Mouse (Mus musculus) granulocyte monocyte progenitor cell, adult 5-6 weeks (primary cell): ENCODE data around the gene Capza2. TPM values are rescaled to one million over a fixed set of nuclear protein-coding genes. Genes with fewer than 3 reads are reported as not detected.

ENCODE experiments used
- ATAC-seq: replicated peaks from 2 replicates; pipeline ENCODE4 v1.8.0; 2016; ENCODE audit warnings: mild to moderate bottlenecking, moderate TSS enrichment, inconsistent platforms; ENCODE audit not compliant: poor library complexity, severe bottlenecking
- total RNA-seq, 2 experiments: library from RNA; stranded (forward) in 1 of 2; stranded (reverse) in 1 of 2; fragments of 200-712, 200-1000 nt in 1 of 2; fragments of >200 nt in 1 of 2; fragmentation: Nextera tagmentation in 1 of 2; gene quantifications; 2 replicates each; pipeline ENCODE4 v1.2.3; 2014 to 2017

Capza2 gene
- total RNA-seq (2014; fragmentation: Nextera tagmentation) (193 and 213 TPM in 2 replicates), total RNA-seq (2017) (372 and 413 TPM in 2 replicates)

DNA sequence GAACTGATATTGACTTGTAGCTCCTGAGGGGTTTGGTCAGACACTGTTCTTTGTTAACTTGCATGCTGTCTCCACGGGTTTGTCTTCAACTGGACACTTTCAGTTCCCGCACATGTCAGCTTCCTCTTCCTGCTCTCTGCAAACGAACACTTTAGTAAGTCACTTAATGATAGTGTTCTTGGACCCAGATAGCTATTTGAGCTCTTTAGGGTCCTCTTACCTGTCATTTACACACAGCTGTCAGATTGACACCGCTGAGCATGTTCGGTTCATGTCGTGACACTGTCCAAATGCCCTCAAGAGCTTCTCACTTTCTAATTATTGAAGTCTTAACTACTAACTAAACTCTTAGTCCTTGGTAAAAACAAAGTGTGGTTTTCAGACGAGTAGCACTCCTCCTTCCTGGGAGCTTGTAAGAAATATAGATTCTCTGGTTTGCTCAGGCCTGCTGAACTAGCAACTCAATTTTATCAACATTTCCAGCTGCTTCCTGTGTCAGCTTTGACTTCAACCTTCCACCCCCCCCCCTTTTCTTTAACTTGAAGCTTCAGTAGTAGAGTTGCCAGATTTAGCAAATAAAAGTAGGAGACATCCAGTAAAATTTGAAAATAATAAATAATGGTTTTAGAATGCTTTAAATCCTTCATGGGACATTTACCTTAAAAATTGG is at the start of gene Capza2:
TSS of gene Capza2 (plus strand) at position 620 of the 670 bp plus-strand sequence.
- ATAC-seq, result peak; percentile 69

DNA sequence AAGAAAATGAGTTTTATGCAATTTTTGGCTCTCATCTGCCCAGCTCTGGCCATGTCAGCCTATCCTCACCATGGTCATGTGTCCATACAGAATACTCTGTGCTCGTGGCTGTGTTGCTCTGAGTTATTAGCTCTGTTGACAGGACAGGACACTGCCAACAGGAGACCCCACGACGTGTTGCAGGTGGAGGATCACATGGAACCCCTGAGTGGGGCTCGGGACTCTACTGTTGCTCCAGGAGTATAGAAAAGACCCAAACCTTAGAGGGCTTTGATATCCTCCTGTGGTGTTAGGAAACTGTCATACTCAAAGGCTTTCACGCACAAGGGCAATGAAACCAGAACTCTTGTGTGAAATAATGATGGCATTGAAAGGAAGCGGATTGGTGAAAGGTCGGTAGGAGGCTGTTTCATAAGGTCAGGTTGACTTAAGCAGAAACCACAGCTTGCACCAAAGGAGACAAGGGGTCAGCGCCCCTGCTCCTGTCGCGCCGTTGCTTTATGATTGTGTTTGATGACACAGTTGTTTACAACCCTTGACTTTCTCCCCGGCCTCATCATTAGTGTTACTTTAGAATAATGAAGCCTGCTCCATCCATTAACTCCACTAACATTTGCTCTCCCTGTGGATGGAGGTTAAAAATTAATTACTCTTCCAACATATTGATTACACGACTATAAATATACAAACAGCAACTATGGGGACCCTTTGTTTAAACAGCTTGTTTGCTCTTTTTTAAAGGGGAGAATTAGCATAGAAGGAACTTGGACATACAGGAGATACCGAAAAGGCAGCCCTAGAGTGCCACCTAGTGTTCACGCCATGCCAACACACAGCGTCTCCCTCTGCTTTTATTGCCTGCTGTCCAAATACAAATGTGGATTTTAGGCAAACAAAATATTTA is 46.7 kb upstream of the Capza2 start:
- peak; percentile 95 for ATAC-seq

DNA sequence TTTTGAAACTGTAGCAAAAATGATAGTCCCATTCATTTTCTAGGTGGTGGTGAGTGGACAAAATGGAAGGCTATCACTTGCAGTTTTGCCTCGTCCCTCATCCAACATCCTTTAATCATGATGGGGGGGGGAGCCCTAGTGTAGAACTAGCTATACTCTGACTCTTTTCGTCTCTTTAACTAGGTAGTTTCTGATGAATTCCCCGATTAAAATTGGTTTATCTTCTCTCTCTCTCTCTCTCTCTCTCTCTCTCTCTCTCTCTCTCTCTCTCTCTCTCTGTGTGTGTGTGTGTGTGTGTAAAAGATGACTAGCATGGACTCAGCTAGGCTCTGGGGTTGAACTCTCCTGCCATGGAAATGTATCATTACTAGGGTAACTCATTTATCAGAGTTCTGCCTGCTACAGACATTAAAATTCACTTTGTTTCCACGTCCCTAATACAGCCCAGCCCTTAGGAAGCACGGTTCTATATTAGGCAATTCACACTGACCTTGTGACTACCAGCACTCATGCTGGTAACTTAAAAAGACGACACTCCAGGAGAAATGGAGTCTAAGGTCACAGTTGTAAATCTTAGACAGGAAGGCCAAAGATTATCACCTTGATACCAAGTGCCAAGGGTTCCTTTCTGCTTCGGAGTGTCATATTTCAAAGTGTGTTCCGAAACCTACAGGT is 45.9 kb upstream of the Capza2 start:
- ATAC-seq, result no peak

DNA sequence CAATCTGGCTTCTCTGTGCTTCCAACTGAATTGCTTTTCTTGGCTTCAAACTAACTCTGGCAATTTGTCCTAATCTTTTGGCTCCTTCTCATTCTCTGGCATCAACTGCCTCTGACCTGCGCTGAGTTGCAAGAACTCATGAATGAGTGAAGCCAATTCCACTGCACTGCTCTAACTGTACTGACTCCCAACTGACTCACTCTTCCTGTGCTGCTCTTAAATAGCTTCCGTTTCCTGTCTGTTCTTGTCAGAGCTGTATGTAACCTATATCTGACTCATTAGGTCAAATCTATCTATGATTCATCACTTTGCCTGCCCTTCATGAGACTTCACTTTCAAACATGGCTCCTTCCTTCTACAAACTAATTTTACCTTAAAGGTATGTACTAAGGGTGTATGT is 42.1 kb upstream of the Capza2 start:
- no peak for ATAC-seq

DNA sequence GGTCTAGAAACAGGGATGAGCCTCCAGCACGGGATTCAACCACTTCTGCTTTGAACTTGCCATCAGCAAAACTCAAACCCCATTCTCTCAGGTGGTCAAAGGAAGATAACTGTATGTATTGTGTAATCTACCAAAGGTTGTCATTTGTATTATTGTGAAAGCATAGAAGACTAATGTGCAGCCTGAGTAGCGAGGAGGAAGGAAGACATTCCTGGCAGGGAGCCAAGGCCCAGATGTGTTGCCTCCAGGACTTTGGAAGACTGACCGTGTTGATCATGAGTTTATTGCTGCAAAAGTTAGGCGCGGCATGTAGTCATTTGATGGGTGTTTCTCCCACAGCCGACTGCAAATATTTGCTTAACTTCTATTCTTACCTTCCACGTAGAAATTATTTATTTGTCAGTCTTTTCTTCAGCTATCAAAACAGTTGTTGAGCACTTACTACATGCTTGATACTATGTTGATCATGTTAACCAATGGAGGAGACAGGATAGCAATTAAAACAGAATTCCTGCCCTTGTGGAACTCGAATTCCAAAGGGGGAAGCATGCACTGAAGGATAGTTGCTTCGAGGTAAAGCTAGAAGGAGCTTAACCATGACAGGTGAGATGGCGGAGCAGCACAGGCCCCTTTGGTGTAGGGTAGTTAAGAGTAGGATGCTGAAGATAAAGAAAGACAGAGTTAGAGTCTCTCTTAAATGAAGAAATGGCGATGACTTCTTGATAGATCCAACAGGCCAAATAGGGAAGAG is 40.1 kb upstream of the Capza2 start:
- ATAC-seq, result peak; percentile 85

DNA sequence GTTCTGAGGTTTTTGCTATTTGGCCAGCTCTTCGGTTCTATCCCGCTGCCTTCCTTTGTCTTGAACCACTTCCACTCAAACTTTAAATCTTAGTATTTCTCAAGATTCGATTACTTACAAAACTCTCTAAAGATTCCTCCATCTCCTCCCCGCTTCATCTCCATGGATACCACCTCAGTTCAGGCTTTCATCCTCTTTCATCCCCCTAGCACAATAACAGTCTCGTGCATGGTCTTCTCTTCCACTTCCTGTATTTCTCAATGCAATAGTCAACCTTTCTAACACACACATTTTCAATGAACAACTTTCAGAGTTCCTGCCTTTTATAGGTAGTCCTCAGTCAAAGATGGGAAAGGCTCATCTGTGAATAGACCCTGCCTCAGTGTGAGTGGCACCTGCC is 36.7 kb upstream of the Capza2 start:
- peak; percentile 77 for ATAC-seq

DNA sequence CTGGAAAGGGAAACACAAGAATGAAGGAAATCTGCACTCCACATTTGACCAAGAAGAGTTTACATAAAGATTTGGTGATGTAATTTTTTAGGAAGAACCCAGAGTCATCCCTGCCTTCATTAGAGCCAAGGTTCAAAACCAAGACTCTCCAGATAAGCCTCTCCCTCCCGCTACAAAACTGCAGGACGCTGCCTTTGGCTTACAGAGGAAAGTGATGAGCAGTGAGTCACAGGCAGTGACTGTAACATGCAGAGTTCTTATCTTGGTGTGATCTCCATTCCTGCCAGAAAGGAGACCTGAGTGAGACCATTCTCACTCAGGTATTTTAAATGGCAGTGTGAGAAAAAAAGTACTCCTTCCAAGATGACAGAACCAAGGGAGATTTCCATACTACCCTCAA is 34.5 kb upstream of the Capza2 start:
- ATAC-seq, result no peak

DNA sequence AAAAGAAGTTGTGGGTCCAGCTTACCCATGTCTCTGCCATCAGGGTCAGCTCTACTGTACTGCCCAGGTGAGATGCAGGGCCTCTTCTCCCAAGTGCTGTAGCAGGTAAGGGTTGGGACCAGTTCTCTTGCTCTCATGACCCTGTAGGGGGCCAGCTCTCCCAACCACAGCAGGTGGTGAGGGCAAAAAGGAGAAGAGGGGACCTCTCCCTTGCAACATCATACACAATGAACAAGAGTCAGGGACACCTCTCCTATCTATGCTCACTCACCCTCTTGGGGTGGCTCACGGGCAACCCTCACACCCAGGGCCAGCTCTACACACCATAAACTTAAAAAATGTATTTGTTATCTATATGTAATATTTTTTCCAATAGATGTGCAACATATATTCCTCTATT is 29.1 kb upstream of the Capza2 start:
- peak; percentile 72 for ATAC-seq

DNA sequence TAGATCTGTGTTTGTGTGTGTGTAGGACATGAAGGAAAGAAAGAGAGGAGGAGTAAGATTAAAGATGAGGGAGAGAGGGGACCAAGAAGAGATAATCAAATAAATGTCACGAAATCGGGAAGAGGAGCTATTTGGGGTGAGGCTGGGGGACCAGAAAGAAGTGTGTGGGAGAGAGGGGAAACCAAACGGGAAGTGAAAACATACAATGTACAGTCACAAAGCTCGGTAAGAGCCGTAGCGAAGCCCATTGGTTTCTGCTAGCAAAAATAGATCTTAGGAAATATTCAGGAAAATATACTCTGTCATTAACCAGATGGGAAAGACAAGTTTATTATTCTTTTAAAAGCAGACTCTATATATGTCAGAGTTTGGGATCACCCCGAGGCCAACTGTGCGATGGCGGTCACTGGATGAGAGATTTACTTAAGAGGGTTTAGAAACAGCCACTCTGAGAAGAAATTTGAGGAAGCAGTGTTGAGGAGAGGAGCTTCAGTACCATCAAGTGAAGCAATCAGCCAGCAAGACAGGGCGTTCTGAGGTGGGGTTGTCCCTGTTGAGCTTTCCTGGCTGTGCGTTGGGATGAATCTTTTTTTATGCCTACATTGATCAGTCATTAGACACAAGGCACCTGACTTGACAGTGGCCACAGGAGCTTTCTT is 24.6 kb upstream of the Capza2 start:
- ATAC-seq, result peak; percentile 89

DNA sequence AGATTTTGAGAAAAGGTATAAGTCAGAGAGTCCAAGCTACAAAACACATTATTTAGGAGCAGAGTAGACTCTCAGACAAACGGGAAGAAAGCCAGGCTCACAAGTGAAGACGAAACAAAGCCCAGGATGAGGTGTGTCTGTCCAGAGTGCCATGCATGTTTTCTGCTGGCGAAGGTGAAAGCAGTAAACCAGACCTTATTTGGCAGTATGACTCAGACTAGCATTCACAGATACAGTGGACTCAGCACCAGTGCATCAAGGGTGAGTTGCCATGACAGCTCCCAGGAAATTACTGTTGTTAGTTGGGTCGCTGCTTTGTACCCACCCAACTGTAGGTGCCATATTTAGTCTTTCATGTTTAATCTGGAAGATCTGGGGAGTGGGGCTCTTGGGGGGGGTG is 23.4 kb upstream of the Capza2 start:
- ATAC-seq, result no peak

DNA sequence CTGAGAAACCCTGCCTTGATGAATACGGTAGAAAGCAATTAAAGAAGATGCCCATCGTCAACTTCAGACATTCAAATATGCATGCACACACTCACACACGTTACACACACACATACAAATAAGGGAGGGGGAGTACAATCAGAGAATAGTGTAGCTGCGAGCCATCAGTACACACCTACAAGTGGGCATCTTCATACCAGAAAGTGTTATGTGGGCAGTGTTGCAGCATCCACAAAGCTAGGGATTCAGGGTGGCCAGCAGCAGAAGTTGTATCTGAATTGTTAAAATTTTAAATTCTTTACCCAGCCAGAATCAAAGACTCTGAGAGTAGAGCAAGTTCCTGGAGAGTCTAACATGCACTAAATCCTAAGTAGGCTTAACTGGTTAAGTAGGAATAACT is 15.2 kb upstream of the Capza2 start:
- no peak for ATAC-seq

DNA sequence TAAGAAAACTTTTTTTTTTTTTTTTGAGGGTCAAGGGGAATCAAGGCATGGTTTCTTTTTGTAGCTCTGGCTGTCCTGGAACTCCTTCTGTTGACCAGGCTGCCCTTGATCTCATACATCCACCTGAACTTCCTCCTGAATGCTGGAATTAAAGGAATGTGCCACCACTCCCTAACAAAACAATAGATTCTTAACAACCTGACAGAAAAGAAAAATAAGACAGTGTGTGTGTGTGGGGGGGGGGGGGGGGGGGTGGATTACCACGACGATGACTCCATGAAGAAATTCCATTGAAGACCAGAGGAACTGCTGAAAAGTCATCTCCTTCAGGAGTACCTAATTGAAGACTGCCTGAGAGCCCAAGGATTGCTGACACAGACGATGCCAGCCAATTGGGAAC is 14.6 kb upstream of the Capza2 start:
- ATAC-seq, result no peak

DNA sequence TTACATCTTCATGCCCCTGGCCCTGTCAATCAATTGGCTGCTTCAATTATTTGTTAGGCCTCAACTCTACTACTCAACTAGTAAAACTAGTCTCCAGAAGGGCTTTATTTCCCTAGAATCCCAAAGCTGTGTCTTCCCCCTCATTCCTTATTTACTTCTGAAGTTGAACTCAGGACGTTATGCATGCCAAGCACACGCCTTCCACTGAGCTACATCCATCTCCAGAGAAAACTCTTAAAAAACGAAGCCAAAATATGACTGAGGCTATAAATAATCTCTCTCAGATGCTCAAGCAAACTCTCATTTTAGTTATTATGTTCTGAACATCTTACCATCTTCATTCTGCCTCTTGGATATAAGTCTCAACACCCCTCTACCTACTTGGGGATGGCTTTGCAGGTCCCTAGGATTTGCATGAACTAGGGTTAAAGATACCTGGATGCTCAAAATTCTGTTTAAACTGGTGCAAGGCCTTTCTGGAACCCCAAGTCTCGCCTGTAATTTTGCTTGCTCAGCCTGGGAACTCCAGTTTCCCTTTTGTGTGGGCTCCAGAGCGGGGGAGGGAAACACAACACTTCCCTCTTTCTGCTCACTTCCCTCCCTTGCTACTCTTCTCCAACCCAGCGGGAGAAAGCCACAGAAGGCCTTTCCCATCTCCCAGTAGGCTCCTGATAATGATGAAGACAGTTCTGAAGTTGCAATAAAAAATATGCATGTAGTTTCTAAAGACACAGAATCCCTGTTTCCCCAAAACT is 7.2 kb upstream of the Capza2 start:
- ATAC-seq, result peak; percentile 95

DNA sequence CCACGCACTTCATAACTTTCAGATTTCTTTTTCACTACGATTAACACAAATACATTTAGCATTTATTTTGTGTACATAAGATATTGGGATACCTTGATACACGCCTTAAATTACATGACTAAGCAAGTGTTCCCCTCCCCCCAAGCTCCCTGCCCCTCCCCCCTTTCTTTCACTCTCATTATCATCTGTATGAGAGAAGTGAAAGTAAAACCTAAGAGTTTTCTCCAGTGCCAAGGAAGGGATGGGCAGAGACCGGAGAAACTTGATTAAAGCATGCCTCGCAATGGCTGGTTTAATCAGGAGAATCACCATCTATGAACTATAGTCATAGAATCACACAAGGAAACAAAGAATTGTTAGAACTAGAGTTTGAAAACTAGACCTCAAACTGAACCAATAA is 6.3 kb upstream of the Capza2 start:
- ATAC-seq, result peak; percentile 41

DNA sequence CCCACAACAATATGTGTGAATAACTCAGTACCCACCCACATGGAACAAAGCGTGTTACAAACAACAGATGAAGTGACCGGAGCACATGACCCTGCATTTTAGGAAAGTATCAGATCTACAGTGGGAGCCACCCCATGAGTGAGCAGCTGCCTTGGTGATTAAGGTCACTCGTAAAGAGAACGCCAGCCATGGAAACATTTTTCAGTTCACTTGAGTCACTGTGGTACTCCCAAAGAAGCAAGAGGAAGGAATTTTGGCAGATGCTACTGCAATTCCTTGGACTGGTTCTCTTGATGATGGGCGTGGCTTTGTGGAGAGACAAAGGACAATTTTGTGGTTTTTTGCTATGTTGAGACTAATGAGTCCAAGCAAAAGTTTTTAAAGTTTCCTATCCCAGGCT is 4.4 kb upstream of the Capza2 start:
- ATAC-seq, result no peak

DNA sequence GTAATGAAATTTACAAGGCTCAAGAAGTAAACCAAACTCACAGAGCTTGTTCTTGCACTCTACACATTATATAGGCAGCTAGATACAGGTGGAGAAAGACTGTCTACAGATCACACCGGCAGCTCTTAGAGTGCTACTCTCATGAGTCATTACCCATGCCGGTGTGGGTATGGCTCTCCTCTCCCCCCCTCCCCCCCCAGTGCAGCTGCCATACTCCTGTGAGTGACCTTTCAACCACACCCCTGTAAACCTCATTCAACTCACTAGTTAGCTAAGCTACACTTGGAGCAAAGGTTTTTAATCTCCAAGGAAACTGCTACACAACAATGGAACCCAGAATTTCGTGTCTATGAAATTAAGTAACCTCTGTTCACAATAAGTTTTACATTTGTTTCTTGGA is 2.2 kb upstream of the Capza2 start:
- no peak for ATAC-seq

DNA sequence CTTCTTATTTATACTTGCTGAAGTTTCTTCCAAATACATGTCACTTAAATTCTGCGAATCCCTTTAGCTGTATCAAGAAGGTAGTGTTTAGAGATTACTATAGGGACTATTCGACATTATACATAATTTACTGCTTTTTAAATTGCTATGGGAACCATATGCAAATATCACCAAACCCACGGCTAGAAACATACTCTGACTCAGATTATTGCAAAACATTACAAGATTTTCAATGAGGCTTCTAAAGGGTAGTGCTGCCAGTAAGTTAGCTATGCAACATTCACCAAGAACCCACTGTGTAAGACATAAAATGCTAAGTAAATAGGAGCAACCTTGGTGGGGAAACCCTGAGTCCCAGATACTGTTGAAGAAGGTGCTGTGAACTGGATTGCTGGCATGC is 1.0 kb upstream of the Capza2 start:
- peak; percentile 49 for ATAC-seq

DNA sequence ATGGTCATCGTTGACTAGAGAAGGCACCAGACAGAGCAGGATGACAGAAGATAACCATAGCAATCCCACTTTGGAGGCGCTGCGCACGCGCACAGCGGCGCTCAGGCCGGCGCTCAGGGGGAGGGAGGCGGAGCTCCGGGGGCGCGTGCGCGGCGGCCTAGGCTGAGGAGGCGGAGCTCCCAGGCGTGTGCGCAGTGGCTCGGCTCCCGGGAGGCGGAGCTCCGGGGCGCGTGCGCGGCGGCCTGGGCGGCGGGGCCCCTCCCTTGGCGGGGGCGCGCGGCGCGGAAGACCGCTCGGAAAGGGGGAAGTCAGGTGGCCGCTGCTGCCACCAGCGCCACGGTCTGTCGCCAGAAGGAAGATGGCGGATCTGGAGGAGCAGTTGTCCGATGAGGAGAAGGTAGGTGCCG is 733 bp downstream of the Capza2 start:
- peak; percentile 73 for ATAC-seq
